Mouse (Mus musculus): Measurements from ENCODE around the gene Emc9. TPM values are rescaled to one million over a fixed set of nuclear protein-coding genes. Genes with fewer than 3 reads are reported as not detected.
A peak's percentile ranks its signal among the peaks of the same experiment; 100 is the strongest.

Gene Emc9
- polyA plus RNA-seq, 1 experiment from 2014 or later = 7.9 TPM

DNA sequence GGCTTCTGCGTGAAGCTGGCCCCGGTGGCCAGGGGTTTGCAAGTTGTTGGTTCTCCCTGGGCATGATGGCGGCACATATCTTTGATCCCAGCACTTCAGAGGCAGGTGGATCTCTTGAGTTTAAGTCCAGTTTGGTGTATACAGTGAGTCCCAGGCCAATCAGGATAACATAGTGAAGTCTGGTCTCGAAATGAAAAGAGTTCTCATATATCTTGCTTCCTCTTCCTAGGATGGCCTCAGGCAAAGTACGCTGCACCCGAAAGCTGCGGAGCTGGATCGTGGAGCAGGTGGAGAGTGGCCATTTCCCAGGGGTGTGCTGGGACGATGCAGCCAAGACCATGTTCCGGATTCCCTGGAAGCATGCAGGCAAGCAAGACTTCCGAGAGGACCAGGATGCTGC, 19.7 kb upstream of the Emc9 start:
- WGBS = 89% methylated on average over 11 of the region's 11 CpGs
- Histone ChIP-seq H3K4me3 (no peak overlapping the region), H3K4me1 (peaks cover 14% of the 10 kb centered on the region), H3K27ac (replicated peaks) (no peak overlapping the region), H3K9me3 (replicated peaks) (no peaks in the 10 kb centered on the region), H3K27me3 (ENCODE audit: low read depth, poor library complexity, severe bottlenecking) (no peaks in the 10 kb centered on the region), H3K36me3 (peaks cover 90% of the 10 kb centered on the region)
- DNase-seq (ENCODE audit: low spot score) = no peak

DNA sequence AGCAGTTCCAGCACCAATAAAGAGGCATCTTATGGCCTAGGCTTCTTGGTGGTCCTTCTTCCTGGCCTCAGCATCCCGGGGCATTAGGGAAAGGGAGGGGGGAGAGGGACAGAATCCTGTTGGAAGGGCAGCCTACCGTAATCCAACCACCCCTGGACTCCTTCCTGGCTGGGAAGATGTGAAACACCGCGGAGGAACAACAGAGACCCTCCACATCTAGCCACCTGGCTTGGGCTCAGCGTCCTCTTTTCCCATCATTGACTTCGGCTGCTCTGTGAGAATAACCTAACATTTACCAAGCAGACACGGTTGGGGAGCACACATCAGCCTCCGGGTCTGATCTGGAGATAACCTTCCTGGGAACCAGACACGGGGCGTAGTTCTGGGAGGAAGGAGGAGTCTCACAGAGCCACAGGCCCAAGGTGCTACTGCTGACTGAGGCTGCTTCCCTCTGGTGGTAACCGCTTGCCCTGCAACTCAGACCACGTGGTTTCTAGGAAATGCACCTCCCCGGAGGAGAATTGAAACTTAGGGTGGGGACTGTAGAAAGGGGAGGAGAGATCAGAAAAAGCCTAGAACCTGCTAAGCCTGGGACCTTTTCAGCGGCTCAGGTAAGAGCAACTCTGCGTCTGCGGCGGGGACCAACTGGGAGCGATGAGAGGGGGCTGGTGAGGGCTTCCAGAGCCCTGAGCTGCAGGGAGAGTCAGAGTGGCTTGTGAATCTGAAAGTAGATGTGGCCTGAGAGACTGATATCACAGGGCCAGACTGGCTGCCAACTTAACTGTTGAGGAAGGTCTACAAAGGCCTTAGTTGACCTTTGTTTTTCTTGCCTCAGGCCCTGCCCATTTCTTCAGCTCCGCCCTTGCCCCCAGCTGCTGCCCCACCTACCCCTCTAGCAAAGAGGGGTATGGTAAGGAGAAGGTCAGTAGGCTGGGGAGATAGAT, 18.8 kb upstream of the Emc9 start:
- Histone ChIP-seq H3K27me3 (ENCODE audit: low read depth, poor library complexity, severe bottlenecking) (no peaks in the 10 kb centered on the region), H3K9me3 (replicated peaks) (no peaks in the 10 kb centered on the region), H3K27ac (replicated peaks) (peak overlapping the region; percentile 75), H3K36me3 (peaks cover 90% of the 10 kb centered on the region), H3K4me3 (peak overlapping the region; percentile 42), H3K4me1 (peaks cover 14% of the 10 kb centered on the region)
- WGBS = 20% methylated on average over 19 of the region's 19 CpGs
- DNase-seq (ENCODE audit: low spot score) = peak; percentile 80

DNA sequence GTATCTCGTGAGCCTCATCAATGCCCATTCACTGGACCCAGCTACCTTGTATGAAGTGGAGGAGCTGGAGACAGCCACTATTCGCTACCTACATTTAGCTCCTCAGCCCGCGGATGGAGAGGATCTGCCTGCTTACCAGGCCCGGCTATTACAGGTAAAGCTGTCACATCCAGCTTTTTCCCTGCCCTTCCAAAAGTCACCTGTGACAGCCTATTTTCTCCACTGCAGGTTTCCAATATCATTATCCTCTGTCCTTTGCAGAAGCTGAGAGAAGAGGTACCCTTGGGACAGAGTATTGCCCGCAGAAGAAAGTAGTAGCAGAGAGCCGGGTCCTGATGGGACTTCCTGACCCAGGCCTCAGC, 18.1 kb upstream of the Emc9 start, which contains the start of gene Irf9:
Irf9 (plus strand) TSS at position 301 of the 362 bp plus-strand sequence.
- peaks cover 90% of the 10 kb centered on the region for H3K36me3 ChIP-seq
- no peak for DNase-seq (ENCODE audit: low spot score)
- WGBS = 92% methylated on average over 7 of the region's 7 CpGs

DNA sequence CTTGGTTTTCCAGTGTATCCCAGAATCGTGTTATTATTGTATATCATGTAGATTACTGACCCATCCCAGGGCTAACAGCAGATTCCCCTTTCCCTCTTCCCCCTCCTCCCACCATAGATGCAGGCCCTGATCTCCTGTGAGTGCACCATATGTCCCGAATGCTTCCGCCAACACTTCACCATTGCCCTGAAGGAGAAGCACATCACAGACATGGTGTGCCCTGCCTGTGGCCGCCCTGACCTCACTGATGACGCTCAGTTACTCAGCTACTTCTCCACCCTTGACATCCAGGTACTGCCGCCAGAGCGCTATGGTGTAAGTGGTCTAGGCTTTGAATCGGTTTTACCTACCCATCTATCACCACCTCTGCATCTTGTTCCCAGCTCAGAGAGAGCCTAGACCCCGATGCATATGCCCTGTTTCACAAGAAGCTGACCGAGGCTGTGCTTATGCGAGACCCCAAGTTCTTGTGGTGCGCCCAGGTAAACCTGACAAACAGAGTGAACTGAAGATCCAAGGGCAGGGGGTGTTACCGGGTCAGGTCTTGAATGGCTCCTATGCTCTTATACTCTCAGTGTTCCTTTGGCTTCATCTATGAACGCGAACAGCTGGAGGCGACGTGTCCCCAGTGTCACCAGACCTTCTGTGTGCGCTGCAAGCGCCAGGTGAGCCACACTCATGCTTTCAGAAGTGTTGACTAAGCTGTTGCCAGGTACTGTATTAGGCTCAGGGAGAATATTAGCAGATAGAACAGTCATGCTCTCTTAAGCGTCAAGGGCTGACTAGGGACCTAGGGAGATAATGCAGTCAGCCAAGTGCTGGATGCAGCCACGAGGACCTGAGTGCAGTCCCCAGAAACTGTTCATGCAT, 13.7 kb upstream of the Emc9 start:
- 94% methylated on average over 21 of the region's 21 CpGs for whole genome bisulfite sequencing
- Histone ChIP-seq H3K27ac (replicated peaks) (no peak overlapping the region), H3K4me3 (no peak overlapping the region), H3K9me3 (replicated peaks) (no peaks in the 10 kb centered on the region), H3K27me3 (ENCODE audit: low read depth, poor library complexity, severe bottlenecking) (no peaks in the 10 kb centered on the region), H3K4me1 (peaks cover 14% of the 10 kb centered on the region), H3K36me3 (peaks cover 99% of the 10 kb centered on the region)
- DNase-seq (ENCODE audit: low spot score) = no peak

More for the DNA sequence above, 18.1 kb upstream of the Emc9 start, which contains the start of gene Irf9:
- peak within 1 kb of the TSS; percentile 75 for H3K27ac ChIP-seq (replicated peaks)
- peak within 1 kb of the TSS; percentile 42 for H3K4me3 ChIP-seq
- peaks cover 14% of the 10 kb centered on the region for H3K4me1 ChIP-seq
- no peaks in the 10 kb centered on the region for H3K27me3 ChIP-seq (ENCODE audit: low read depth, poor library complexity, severe bottlenecking)
- H3K9me3 ChIP-seq (replicated peaks) = no peaks in the 10 kb centered on the region

DNA sequence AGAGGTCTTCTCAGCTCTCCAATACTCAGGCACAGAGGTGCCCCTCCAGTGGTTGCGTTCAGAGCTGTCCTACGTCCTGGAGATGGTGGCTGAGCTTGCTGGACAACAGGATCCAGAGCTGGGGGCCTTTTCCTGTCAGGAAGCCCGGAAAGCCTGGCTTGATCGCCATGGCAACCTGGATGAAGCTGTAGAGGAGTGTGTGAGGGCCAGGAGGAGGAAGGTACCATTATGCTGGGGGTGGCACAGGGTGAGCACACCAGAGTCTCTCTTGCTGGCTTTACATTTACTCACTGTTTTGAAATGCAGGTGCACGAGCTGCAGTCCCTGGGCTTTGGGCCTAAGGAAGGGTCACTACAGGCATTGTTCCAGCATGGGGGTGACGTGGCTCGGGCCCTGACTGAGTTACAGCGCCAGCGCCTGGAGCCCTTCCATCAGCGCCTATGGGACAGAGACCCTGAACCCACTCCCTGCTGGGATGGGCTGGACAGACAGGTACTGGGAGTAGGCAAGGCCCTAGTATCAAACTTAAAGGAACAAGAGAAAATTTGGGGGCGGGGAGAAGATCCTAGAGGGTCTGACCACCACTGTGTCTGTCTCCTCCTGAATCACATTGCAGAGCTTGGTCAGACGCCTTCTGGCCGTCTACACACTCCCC, 11.1 kb upstream of the Emc9 start:
- H3K9me3 ChIP-seq (replicated peaks) = no peaks in the 10 kb centered on the region
- H3K4me1 ChIP-seq = peaks cover 25% of the 10 kb centered on the region
- 74% methylated on average over 13 of the region's 13 CpGs for WGBS
- H3K4me3 ChIP-seq = no peak overlapping the region
- DNase-seq (ENCODE audit: low spot score) = peak; percentile 29
- no peak overlapping the region for H3K27ac ChIP-seq (replicated peaks)
- H3K27me3 ChIP-seq (ENCODE audit: low read depth, poor library complexity, severe bottlenecking) = no peaks in the 10 kb centered on the region
- peaks cover 78% of the 10 kb centered on the region for H3K36me3 ChIP-seq

DNA sequence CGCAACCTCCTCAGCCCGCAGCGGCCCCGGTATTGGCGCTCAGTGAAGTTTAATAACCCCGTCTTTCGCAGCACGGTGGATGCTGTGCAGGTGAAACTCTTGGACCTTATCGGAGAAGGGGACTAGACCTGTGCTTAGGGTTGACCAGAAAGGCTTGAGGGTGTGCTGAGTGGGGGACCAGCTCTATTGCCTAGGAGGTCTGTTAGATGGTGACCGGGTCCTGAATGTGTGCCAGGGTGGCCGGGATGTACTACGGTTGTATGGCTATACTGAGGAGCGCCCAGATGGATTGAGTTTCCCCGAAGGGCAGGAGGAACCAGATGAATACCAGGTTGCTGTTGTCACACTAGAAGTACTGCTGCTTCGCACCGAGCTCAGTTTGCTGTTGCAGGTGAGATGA, 7.1 kb upstream of the Emc9 start:
- no peak for DNase-seq (ENCODE audit: low spot score)
- Histone ChIP-seq H3K27ac (replicated peaks) (peak overlapping the region; percentile 93), H3K4me1 (peaks cover 40% of the 10 kb centered on the region), H3K27me3 (ENCODE audit: low read depth, poor library complexity, severe bottlenecking) (no peaks in the 10 kb centered on the region), H3K9me3 (replicated peaks) (no peaks in the 10 kb centered on the region), H3K36me3 (peaks cover 60% of the 10 kb centered on the region), H3K4me3 (peak overlapping the region; percentile 95)
- WGBS = 13% methylated on average over 16 of the region's 16 CpGs

DNA sequence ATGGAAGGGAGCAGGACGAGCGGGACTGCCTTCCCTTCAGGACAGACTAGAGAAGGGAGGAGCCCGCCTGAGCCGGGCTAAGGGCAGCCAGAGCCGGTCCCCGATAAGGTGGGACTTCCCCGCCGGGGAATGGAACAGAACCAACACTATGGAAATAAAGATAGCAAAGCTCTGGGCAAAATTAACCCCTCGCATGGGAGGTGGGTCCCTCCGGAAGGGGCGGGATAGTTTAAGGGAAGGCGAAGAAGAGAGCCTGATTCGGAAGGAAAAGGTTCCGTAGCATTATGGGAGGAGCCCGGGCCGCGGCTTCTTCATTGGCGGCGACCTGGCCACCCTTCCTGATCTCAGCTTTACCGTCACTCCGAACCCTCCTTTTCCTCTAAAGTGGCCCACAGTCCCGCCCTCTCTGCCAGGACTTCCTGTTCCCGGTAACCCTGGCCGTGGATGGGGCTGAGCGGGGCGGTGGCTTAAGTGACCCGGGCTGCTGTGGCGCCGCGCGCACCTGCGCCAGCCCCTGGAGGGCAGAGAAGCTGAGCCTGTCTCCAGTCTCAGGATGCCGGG, 6.3 kb upstream of the Emc9 start, which contains the start of gene Rnf31:
Rnf31 (plus strand) TSS at position 378 of the 561 bp plus-strand sequence.
- peak; percentile 91 for DNase-seq (ENCODE audit: low spot score)
- Histone ChIP-seq H3K4me3 (peak within 1 kb of the TSS; percentile 95), H3K27ac (replicated peaks) (peak within 1 kb of the TSS; percentile 93), H3K9me3 (replicated peaks) (no peaks in the 10 kb centered on the region), H3K27me3 (ENCODE audit: low read depth, poor library complexity, severe bottlenecking) (no peaks in the 10 kb centered on the region), H3K4me1 (peaks cover 40% of the 10 kb centered on the region), H3K36me3 (peaks cover 56% of the 10 kb centered on the region)
- under 1% methylated on average over 33 of the region's 33 CpGs for WGBS

DNA sequence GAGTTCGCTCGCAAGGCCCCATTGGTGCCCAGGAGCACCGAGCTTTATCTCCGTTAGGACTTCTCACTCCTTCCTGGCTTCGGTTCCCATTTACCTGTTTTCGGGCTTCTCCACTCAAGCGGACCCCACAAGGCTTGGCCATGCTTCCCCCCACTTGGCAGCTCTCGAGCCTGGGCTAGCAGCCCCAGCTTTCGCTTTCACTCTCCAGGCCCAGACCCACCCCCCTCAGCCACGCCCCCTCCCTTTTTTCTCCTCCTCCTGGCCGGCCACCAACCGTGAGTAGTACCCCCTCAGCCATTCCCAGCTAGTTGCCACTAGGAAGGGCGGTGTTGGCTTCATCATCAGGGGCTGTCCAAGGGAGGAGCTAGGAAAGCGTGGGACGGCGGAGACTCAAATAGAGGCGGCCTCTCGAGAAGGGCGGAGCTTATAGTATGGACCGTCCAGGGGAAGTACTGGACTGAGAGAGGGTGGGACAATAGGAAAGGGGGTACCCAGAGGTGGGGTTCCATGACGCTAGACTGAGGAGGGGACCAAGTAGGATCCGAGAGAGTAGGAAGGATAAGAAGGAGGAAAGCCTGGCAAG, 5.7 kb upstream of the Emc9 start, which contains the start of gene Psme2:
Psme2 (minus strand) TSS at position 366 of the 583 bp plus-strand sequence.
- Histone ChIP-seq H3K27ac (replicated peaks) (peak within 1 kb of the TSS; percentile 93), H3K36me3 (peaks cover 50% of the 10 kb centered on the region), H3K9me3 (replicated peaks) (no peaks in the 10 kb centered on the region), H3K27me3 (ENCODE audit: low read depth, poor library complexity, severe bottlenecking) (no peaks in the 10 kb centered on the region), H3K4me1 (peaks cover 37% of the 10 kb centered on the region), H3K4me3 (peak within 1 kb of the TSS; percentile 95)
- peak; percentile 92 for DNase-seq (ENCODE audit: low spot score)
- 2% methylated on average over 22 of the region's 22 CpGs for WGBS

DNA sequence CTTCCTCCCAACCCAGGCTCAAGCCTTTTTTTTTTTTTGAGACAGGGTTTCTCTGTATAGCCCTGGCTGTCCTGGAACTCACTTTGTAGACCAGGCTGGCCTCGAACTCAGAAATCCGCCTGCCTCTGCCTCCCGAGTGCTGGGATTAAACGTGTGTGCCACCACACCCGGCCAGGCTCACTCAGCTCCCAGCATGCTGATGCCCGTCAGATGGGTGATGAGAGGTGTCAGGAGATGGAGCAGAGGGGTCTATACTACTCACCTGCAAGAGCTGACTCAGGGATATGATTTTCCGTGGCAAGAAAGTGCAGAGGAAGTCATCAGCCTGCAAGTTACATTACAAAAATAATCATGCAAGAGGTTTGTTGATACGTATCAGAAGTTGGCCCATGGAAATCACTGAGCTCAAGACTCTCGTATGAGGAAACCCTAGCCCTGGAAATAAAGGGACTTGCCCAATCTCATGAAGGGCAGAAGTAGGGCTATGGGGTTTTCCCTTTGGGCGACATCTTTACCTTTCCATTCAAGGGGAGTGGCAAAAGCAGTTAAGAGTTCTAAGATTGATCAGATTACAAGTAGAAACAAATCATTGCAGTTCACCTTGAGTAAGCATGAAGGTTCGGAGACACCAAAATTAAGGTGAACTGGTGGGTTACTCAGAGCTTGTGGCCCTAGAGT, 4.8 kb upstream of the Emc9 start:
- DNase-seq (ENCODE audit: low spot score) = no peak
- no peaks in the 10 kb centered on the region for H3K9me3 ChIP-seq (replicated peaks)
- peak overlapping the region; percentile 93 for H3K27ac ChIP-seq (replicated peaks)
- WGBS = 91% methylated on average over 11 of the region's 11 CpGs
- H3K36me3 ChIP-seq = peaks cover 41% of the 10 kb centered on the region
- peaks cover 42% of the 10 kb centered on the region for H3K4me1 ChIP-seq
- peaks cover under 1% of the 10 kb centered on the region; the same call in 1 of the 2 replicates for H3K27me3 ChIP-seq (ENCODE audit: low read depth, poor library complexity, severe bottlenecking)
- H3K4me3 ChIP-seq = peak overlapping the region; percentile 95

DNA sequence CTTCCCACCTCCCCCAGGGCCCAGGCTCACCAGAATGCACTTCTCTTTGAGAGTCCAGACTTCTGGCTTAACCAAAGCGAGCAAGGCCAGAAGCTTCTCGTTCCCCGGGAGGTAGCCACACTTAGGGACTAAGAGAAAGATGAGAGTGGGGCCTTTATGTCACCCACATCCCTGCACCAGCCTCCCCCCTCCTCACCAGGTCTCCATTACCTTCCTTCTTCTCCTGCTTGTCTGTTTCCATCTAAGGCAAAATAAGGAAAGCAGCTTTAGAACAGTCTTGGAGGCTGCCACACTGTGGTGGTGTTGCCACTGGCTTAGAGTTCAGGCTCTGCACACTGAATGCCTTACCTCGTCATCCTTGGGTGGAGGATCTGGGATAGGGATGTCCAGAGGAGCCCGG, 4.2 kb upstream of the Emc9 start:
- no peak overlapping the region for H3K27ac ChIP-seq (replicated peaks)
- peaks cover 34% of the 10 kb centered on the region for H3K36me3 ChIP-seq
- peak overlapping the region; percentile 18; the same call in 1 of the 2 replicates for H3K4me3 ChIP-seq
- DNase-seq (ENCODE audit: low spot score) = no peak
- WGBS = 89% methylated on average over 5 of the region's 5 CpGs
- H3K27me3 ChIP-seq (ENCODE audit: low read depth, poor library complexity, severe bottlenecking) = peaks cover 7% of the 10 kb centered on the region
- peaks cover 48% of the 10 kb centered on the region for H3K4me1 ChIP-seq
- no peaks in the 10 kb centered on the region for H3K9me3 ChIP-seq (replicated peaks)

DNA sequence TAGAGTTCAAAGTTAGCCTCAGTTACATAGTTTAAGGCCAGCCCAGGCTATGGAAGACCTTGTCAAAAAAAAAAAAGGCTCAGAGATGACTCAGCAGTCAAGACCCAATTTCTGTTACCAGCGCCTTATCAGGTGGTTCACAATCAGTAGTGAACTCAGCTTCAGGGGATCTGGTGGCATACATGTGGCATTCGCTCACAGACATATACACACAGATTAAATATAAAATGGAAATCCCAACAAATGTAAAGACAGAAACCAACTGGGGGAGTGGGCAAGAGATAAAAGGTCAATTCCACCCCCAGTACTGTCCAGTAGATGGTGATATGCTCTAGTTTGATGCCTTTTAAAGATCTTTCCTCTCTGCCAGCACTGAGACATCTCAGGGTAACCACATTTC, 1.0 kb upstream of the Emc9 start:
- H3K27ac ChIP-seq (replicated peaks) = no peak overlapping the region
- 91% methylated on average over 2 of the region's 2 CpGs for WGBS
- H3K36me3 ChIP-seq = peaks cover 37% of the 10 kb centered on the region
- H3K27me3 ChIP-seq (ENCODE audit: low read depth, poor library complexity, severe bottlenecking) = peaks cover 17% of the 10 kb centered on the region
- no peaks in the 10 kb centered on the region for H3K9me3 ChIP-seq (replicated peaks)
- no peak for DNase-seq (ENCODE audit: low spot score)
- H3K4me1 ChIP-seq = peaks cover 30% of the 10 kb centered on the region
- H3K4me3 ChIP-seq = no peak overlapping the region
